Mouse (Mus musculus) stomach, embryonic 16.5 days (tissue): ENCODE results near the gene Dennd2a. TPM values are rescaled to one million over a fixed set of nuclear protein-coding genes. Genes with fewer than 3 reads are reported as not detected.
"Not testable (repeated sequence)": the region's sequence is repeated elsewhere in the genome, so short reads cannot be mapped to it uniquely, and the experiment has no call there.

Source experiments
- ATAC-seq: fragments of 200-750 bp; cut with Nextera tagmentation; 2 replicates; pipeline ENCODE4 v1.8.0; 2017; ENCODE audit warnings: moderate number of reproducible peaks, moderate TSS enrichment; ENCODE audit not compliant: insufficient read depth, low FRiP score
- H3K27ac ChIP-seq: fragments of 300-500 bp; sonication (generic); 2 replicates; pipeline ENCODE4 v1.5.1; 2014; ENCODE audit warnings: low read length
- H3K27me3 ChIP-seq: fragments of 300-500 bp; sonication (generic); 2 replicates; pipeline ENCODE4 v1.6.1; 2014; ENCODE audit warnings: low read length, control low read depth, mixed read lengths; ENCODE audit not compliant: control insufficient read depth, insufficient read depth
- H3K36me3 ChIP-seq: fragments of 300-500 bp; sonication (generic); 2 replicates; pipeline ENCODE4 v1.6.1; 2014; ENCODE audit warnings: low read length; ENCODE audit not compliant: control insufficient read depth, insufficient read depth
- H3K4me1 ChIP-seq: fragments of 300-500 bp; sonication (generic); 2 replicates; pipeline ENCODE4 v1.6.1; 2014; ENCODE audit warnings: low read length, control low read depth, mixed read lengths; ENCODE audit not compliant: control insufficient read depth, insufficient read depth
- H3K4me2 ChIP-seq: fragments of 300-500 bp; sonication (generic); 2 replicates; pipeline ENCODE4 v1.6.1; 2014; ENCODE audit warnings: low read depth, low read length, mixed read lengths
- H3K4me3 ChIP-seq: fragments of 300-500 bp; sonication (generic); replicated peaks from 2 replicates; pipeline ENCODE4 v1.5.1; 2014; ENCODE audit warnings: mild to moderate bottlenecking, low read length
- H3K9ac ChIP-seq: fragments of 300-500 bp; sonication (generic); 2 replicates; pipeline ENCODE4 v1.6.1; 2014; ENCODE audit warnings: low read length
- H3K9me3 ChIP-seq: fragments of 300-500 bp; sonication (generic); replicated peaks from 2 replicates; pipeline ENCODE4 v1.6.1; 2016; ENCODE audit warnings: low read length, control low read depth; ENCODE audit not compliant: control insufficient read depth
- WGBS: fragments of 180-500 bp; shearing (Covaris S2); extraction: QIAGEN DNeasy Blood & Tissue Kit; methylation state at CpG from one replicate; pipeline ENCODE4 v1.1.7; 2014; 5-methylcytosine and 5-hydroxymethylcytosine counted together
- polyA plus RNA-seq: library from polyadenylated mRNA; unstranded; fragments of >200 nt; fragmentation: Nextera tagmentation; extraction: Ambion mirVana; gene quantifications from 2 replicates; pipeline ENCODE4 v1.2.1, GENCODE M21; 2015

The Dennd2a gene
- polyA plus RNA-seq, 1 experiment from 2014 or later, result 10.8 TPM

DNA sequence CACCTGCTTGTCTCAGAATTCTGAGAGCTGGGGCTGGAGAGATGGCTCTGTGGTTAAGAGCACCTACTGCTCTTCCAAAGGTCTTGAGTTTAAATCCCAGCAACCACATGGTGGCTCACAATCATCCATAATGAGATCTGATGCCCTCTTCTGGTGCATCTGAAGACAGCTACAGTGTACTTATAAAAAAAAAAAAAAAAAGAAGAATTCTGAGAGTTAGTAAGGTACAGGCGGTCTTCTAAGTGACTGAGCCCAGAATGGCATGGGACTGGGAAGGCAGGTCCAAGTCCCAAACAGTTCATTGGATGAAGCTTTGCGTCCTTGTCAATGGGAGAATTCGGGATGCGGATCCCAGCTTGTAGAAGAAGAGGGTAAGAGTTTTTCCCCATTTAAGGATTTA, 104.1 kb downstream of the Dennd2a start:
- no peaks in the 10 kb centered on the region for H3K36me3 ChIP-seq
- no peak for ATAC-seq
- no peaks in the 10 kb centered on the region for H3K4me1 ChIP-seq
- H3K27me3 ChIP-seq, result no peaks in the 10 kb centered on the region
- no peak overlapping the region for H3K4me2 ChIP-seq
- 94% methylated on average over 4 of the region's 4 CpGs for WGBS
- H3K9me3 ChIP-seq, result no peaks in the 10 kb centered on the region
- no peak overlapping the region for H3K9ac ChIP-seq
- H3K27ac ChIP-seq, result no peak overlapping the region
- no peak overlapping the region for H3K4me3 ChIP-seq

- H3K36me3 ChIP-seq, result no peaks in the 10 kb centered on the region
- H3K27me3 ChIP-seq, result no peaks in the 10 kb centered on the region
- WGBS, result 82% methylated on average over 3 of the region's 3 CpGs
- H3K4me2 ChIP-seq, result no peak overlapping the region
- no peaks in the 10 kb centered on the region for H3K9me3 ChIP-seq
- ATAC-seq, result no peak
- H3K9ac ChIP-seq, result no peak overlapping the region
- no peak overlapping the region for H3K27ac ChIP-seq
- no peak overlapping the region for H3K4me3 ChIP-seq
- H3K4me1 ChIP-seq, result no peaks in the 10 kb centered on the region
These were observed 106.6 kb downstream of the Dennd2a start for GRCm38 (mm10) chr6:39451033-39451432.

GRCm38 (mm10) chr6:39450580-39450979, 107.1 kb downstream of the Dennd2a start:
- Histone ChIP-seq H3K27ac (no peak overlapping the region), H3K9ac (no peak overlapping the region), H3K4me1 (no peaks in the 10 kb centered on the region), H3K36me3 (no peaks in the 10 kb centered on the region), H3K4me3 (no peak overlapping the region), H3K4me2 (no peak overlapping the region), H3K9me3 (no peaks in the 10 kb centered on the region), H3K27me3 (no peaks in the 10 kb centered on the region)
- WGBS, result 81% methylated on average over 4 of the region's 4 CpGs
- ATAC-seq, result no peak

DNA sequence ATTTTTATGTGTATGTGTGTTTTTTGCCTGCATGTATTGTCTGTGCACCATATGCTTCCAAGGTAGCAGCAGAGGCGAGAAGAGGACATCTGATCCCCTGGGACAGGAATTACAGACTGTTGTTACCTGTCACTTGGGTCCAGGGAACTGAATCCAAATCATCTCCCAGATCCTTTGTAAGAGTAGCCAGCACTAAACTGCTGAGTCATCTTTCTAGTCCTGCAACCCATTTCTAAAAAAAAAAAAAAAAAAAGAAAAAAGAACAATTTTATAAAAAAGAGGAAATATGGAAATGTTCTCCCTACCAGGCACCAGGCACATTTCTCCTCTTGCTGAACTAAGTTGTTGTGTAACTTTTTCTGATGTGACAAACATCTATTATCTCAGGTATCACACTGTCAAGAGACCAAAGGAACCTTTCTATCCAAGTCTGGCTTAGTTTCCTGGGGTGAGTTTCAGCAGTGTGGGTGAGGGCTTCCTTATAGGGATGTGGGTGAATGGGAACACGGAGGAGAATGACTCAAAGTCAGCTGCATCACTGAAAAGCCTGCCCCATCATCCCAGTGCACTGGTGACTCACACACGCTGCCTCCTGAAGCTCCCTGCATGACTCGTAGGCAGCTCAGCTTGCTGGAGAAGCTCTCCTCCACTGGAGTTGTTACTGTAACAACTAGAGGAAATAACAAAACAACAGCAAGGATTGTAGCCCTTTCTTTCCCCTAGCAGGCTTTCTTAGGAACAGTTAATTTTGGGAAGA, 110.1 kb downstream of the Dennd2a start:
- no peaks in the 10 kb centered on the region for H3K4me1 ChIP-seq
- 49% methylated on average over 4 of the region's 4 CpGs for WGBS
- no peak overlapping the region for H3K4me3 ChIP-seq
- H3K9me3 ChIP-seq, result no peaks in the 10 kb centered on the region
- H3K9ac ChIP-seq, result no peak overlapping the region
- H3K4me2 ChIP-seq, result no peak overlapping the region
- no peaks in the 10 kb centered on the region for H3K36me3 ChIP-seq
- no peaks in the 10 kb centered on the region for H3K27me3 ChIP-seq
- no peak for ATAC-seq
- no peak overlapping the region for H3K27ac ChIP-seq

DNA sequence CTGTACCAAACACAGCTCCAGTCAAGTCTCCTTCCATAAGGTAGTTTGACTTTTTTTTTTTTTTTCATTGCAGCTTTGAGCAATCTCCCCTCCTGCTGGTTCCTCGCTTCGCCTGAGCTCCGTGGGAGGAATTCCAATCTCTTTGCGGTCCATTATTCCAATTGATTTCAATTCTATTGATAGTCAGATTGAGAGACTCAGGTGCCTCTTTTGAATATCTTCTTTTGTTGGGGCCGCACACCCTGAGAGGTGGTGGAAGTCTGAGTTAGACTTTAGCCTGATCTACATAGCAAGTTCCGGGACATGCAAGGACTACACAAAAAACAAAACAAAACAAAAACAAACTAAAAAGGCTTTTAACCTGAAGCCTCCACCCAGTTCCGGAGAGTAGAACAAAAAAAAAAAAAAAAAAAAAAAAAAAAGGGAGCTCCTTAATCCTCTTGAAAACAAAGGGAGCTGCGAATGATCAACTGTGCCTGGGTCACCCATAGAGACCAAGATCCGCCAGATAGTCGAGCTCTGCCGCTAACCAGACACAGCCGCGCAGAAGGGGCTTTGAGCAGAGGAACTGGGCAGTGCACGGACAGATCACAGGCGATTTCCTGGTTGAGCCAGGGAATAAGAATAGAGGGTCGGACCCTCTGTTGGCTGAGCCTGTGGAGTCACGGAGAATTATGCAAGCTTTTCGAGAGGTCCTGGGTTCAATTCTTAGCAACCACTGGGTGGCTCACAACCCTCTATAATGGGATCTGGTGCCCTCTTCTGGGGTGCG, 111.7 kb downstream of the Dennd2a start:
- Histone ChIP-seq H3K27me3 (no peaks in the 10 kb centered on the region), H3K36me3 (no peaks in the 10 kb centered on the region), H3K4me2 (no peak overlapping the region), H3K4me1 (no peaks in the 10 kb centered on the region), H3K9me3 (no peaks in the 10 kb centered on the region), H3K9ac (no peak overlapping the region), H3K27ac (no peak overlapping the region), H3K4me3 (0 out of 2 replicates have a peak overlapping the region, but pooled peaks have one; percentile 5)
- 19% methylated on average over 19 of the region's 19 CpGs for WGBS
- no peak for ATAC-seq

DNA sequence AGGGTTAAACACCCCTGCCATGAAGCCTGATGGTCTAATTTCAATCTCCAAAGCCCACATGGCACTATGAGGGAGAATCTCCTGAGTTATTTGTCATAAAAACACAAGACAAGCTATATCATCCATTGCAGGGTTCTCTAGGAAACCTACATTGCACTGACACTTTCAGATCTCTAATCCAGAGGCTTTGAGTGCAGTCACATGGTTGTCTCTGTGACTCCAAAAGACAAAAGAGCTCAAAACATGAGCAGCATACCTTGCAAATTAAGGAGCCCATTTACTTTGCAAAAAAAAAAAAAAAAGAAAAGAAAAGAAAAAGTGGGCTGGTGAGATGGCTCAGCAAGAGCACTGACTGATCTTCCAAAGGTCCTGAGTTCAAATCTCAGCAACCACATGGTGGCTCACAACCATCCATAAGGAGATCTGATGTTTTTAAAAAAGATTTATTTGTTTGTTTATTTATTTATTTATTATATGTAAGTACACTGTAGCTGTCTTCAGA, 114.8 kb downstream of the Dennd2a start:
- no peak overlapping the region for H3K4me2 ChIP-seq
- no peak for ATAC-seq

GRCm38 (mm10) chr6:39440207-39440606, 117.5 kb downstream of the Dennd2a start:
- Histone ChIP-seq H3K27me3 (no peaks in the 10 kb centered on the region), H3K4me2 (no peak overlapping the region), H3K9me3 (no peaks in the 10 kb centered on the region), H3K27ac (no peak overlapping the region), H3K4me1 (no peaks in the 10 kb centered on the region), H3K4me3 (no peak overlapping the region), H3K9ac (no peak overlapping the region), H3K36me3 (no peaks in the 10 kb centered on the region)
- ATAC-seq, result no peak

More for the DNA sequence above, 114.8 kb downstream of the Dennd2a start:
- no peaks in the 10 kb centered on the region for H3K36me3 ChIP-seq
- H3K4me1 ChIP-seq, result no peaks in the 10 kb centered on the region
- no peak overlapping the region for H3K4me3 ChIP-seq
- no peak overlapping the region for H3K9ac ChIP-seq
- H3K27ac ChIP-seq, result no peak overlapping the region
- no peaks in the 10 kb centered on the region for H3K9me3 ChIP-seq
- no peaks in the 10 kb centered on the region for H3K27me3 ChIP-seq

GRCm38 (mm10) chr6:39437519-39437918, 120.1 kb downstream of the Dennd2a start:
- not testable (repeated sequence) for ATAC-seq, H3K4me2 ChIP-seq
- WGBS, result 85% methylated on average over 6 of the region's 6 CpGs

GRCm38 (mm10) chr6:39435875-39436274, 121.8 kb downstream of the Dennd2a start:
- no peaks in the 10 kb centered on the region for H3K27me3 ChIP-seq
- H3K4me3 ChIP-seq, result no peak overlapping the region
- WGBS, result 83% methylated on average over 5 of the region's 5 CpGs
- no peaks in the 10 kb centered on the region for H3K36me3 ChIP-seq
- no peak overlapping the region for H3K27ac ChIP-seq
- H3K4me2 ChIP-seq, result no peak overlapping the region
- no peaks in the 10 kb centered on the region for H3K9me3 ChIP-seq
- no peaks in the 10 kb centered on the region for H3K4me1 ChIP-seq
- H3K9ac ChIP-seq, result no peak overlapping the region
- no peak for ATAC-seq

More at GRCm38 (mm10) chr6:39437519-39437918, 120.1 kb downstream of the Dennd2a start:
- H3K36me3 ChIP-seq, H3K9ac ChIP-seq, H3K9me3 ChIP-seq, H3K4me3 ChIP-seq, H3K4me1 ChIP-seq, H3K27me3 ChIP-seq, H3K27ac ChIP-seq: not testable (repeated sequence)
